Mouse (Mus musculus): Measurements from ENCODE around the gene Gpnmb. TPM values are rescaled to one million over a fixed set of nuclear protein-coding genes. Genes with fewer than 3 reads are reported as not detected.

Gpnmb gene
- polyA plus RNA-seq, 1 experiment from 2014 or later, result 5.5 TPM

GRCm38 (mm10) chr6:49119462-49120135 lies 83.3 kb downstream of the Gpnmb start:
- H3K27ac ChIP-seq (ENCODE audit: low read length), result no peak overlapping the region
- H3K36me3 ChIP-seq (ENCODE audit: control insufficient read depth, insufficient read depth), result peaks cover 9% of the 10 kb centered on the region
- H3K4me2 ChIP-seq (ENCODE audit: low read depth, low read length), result no peak overlapping the region
- no peak overlapping the region for H3K4me3 ChIP-seq (ENCODE audit: low read length)
- no peak overlapping the region for H3K9ac ChIP-seq (ENCODE audit: low read length)
- peaks cover 4% of the 10 kb centered on the region; the same call in 1 of the 2 replicates for H3K4me1 ChIP-seq (ENCODE audit: control insufficient read depth, insufficient read depth, low read length)
- WGBS, result 53% methylated on average over 1 of the region's 1 CpGs
- H3K27me3 ChIP-seq (ENCODE audit: control insufficient read depth, insufficient read depth, low read length), result no peaks in the 10 kb centered on the region
- no peaks in the 10 kb centered on the region for H3K9me3 ChIP-seq (replicated peaks; ENCODE audit: control insufficient read depth, low read length)
- ATAC-seq (replicated peaks; ENCODE audit: extremely low read depth, insufficient read depth, low FRiP score), result 0 out of 2 replicates have a peak, but pooled peaks have one; percentile 18

DNA sequence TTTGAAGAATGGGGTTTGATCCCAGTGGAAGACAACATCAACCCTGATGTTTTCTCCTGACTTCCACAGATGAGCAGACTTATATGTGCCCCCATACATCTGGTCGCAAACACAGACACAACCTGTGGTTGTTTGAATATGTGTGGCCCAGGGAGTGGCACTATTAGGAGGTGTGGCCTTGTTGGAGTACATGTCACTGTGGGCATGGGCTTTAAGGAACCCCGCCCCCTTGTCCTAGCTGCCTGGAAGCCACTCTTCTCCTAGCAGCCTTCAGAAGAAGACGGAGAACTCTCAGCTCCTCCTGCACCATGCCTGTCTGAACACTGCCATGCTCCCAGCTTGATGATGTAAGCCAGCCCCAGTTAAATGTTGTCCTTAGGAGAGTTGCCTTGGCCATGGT lies 84.0 kb downstream of the Gpnmb start:
- Histone ChIP-seq H3K9me3 (replicated peaks; ENCODE audit: control insufficient read depth, low read length) (no peaks in the 10 kb centered on the region), H3K4me2 (ENCODE audit: low read depth, low read length) (no peak overlapping the region), H3K4me3 (ENCODE audit: low read length) (no peak overlapping the region), H3K9ac (ENCODE audit: low read length) (no peak overlapping the region), H3K4me1 (ENCODE audit: control insufficient read depth, insufficient read depth, low read length) (peaks cover 4% of the 10 kb centered on the region; the same call in 1 of the 2 replicates), H3K27ac (ENCODE audit: low read length) (no peak overlapping the region), H3K27me3 (ENCODE audit: control insufficient read depth, insufficient read depth, low read length) (no peaks in the 10 kb centered on the region), H3K36me3 (ENCODE audit: control insufficient read depth, insufficient read depth) (peaks cover 9% of the 10 kb centered on the region)
- WGBS, result 87% methylated on average over 3 of the region's 3 CpGs
- ATAC-seq (replicated peaks; ENCODE audit: extremely low read depth, insufficient read depth, low FRiP score), result no peak

Other genes starting within 250 kb of the Gpnmb start
- gene Tmem176a, start 195.6 kb upstream of the Gpnmb start, polyA plus RNA-seq (2015; fragmentation: Nextera tagmentation; extraction: Ambion mirVana), result 78.4 and 88.4 TPM in 2 replicates
- 217 and 227 TPM in 2 replicates for gene Tmem176b, start 195.1 kb upstream of the Gpnmb start, polyA plus RNA-seq (2015; fragmentation: Nextera tagmentation; extraction: Ambion mirVana)
- gene Aoc1, start 163.7 kb upstream of the Gpnmb start, polyA plus RNA-seq (2015; fragmentation: Nextera tagmentation; extraction: Ambion mirVana), result 0.84 TPM in 1 of 2 replicates, not detected in the other
- not detected in 2 replicates for gene 1600015I10Rik, start 106.7 kb upstream of the Gpnmb start, polyA plus RNA-seq (2015; fragmentation: Nextera tagmentation; extraction: Ambion mirVana)
- gene Doxl2, start 61.6 kb upstream of the Gpnmb start, polyA plus RNA-seq (2015; fragmentation: Nextera tagmentation; extraction: Ambion mirVana), result not detected in 2 replicates
- gene Svs1, start 49.7 kb upstream of the Gpnmb start, polyA plus RNA-seq (2015; fragmentation: Nextera tagmentation; extraction: Ambion mirVana), result not detected in 2 replicates
- gene Malsu1, start 37.2 kb downstream of the Gpnmb start, polyA plus RNA-seq (2015; fragmentation: Nextera tagmentation; extraction: Ambion mirVana), result 55.8 and 64.8 TPM in 2 replicates
- gene Igf2bp3, start 178.4 kb downstream of the Gpnmb start, polyA plus RNA-seq (2015; fragmentation: Nextera tagmentation; extraction: Ambion mirVana), result 33.1 and 33.5 TPM in 2 replicates
- gene Tra2a, start 227.5 kb downstream of the Gpnmb start, polyA plus RNA-seq (2015; fragmentation: Nextera tagmentation; extraction: Ambion mirVana), result 60.9 and 69.8 TPM in 2 replicates